Mouse (Mus musculus): ENCODE data around the gene Dnajb8.

DNA sequence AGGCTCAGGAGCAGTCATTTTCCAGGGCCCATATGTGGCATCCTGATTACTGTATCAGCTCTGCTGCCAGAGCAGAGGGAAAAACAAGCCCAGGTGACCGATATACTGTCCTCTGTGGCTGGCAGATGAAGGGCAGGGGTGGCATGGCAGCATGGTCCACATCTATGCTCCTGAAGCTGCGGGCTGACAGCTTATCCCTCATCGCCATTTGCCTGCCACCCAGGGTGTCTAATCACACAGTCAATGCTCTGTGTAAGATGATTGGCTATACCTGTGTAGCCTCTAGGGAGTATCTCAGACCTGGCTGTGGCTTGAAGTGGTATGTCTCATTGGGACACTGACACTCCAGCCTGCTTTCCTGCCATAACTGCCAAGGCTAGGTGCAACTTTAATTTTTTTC lies 44.0 kb downstream of the Dnajb8 start:
- no peak for TF ChIP-seq POLR2A (IDR thresholded peaks at IDR 0.05; ENCODE audit: insufficient read depth, low read depth, low read length)
- no peak for TF ChIP-seq EP300 (IDR thresholded peaks at IDR 0.05; ENCODE audit: insufficient read depth, low read depth, low read length)

Data from heart, adult 2 months (tissue).